In genomic region chr2:161166681-161167080, GRCm38 (mm10) we compare ENCODE assay signal across 19 mouse cellular contexts. TPM values are rescaled to one million over a fixed set of nuclear protein-coding genes. Genes with fewer than 3 reads are reported as not detected.
DNase-seq lines count a peak whose midpoint lies in the region; ATAC-seq and TF ChIP-seq lines count a peak whose summit lies in the region.
"Had no signal": no experiment of that assay in that cellular context is flagged by ENCODE, and none has a peak within 500 bp of the region (broad histone marks: within the 10 kb centered on the region; RNA-seq: fewer than 3 reads in every experiment).

No protein-coding gene starts in this region.

- ATAC-seq in hindbrain, embryonic 13.5 days (ENCODE audit: low FRiP score), result no peak
- ATAC-seq: forebrain, embryonic 16.5 days; inflammation-experienced regulatory T-cells, adult 6 months had no signal

- WGBS in hindbrain, embryonic 10.5 days, result 13% methylated on average over 3 of the region's 3 CpGs
- WGBS in hindbrain, embryonic 13.5 days, result 7% methylated on average over 3 of the region's 3 CpGs

- TF ChIP-seq EP300 in CH12.LX (IDR thresholded peaks at IDR 0.05; ENCODE audit: low read length), result no peak

- no peak for TF ChIP-seq POLR2A in CH12.LX (IDR thresholded peaks at IDR 0.05; ENCODE audit: low read depth, low read length)

- H3K4me3 ChIP-seq in hindbrain, embryonic 10.5 days, result no peak overlapping the region
- no peak overlapping the region for H3K4me3 ChIP-seq in hindbrain, embryonic 13.5 days
- H3K4me3 ChIP-seq in CH12.LX (replicated peaks in 1 of 3; ENCODE audit: low read depth in 2 of 3, low read length in 2 of 3, poor library complexity in 1 of 3) (no peak overlapping the region), ES-E14 (ENCODE audit: insufficient read depth in 1 of 2, low read depth in 1 of 2, low read length in 2 of 2, poor library complexity in 1 of 2, severe bottlenecking in 1 of 2) (no peak overlapping the region)
- H3K4me3 ChIP-seq: forebrain, embryonic 10.5 days; heart, embryonic 15.5 days; layer of hippocampus, adult 2 months had no signal

- TF ChIP-seq RAD21 in CH12.LX (IDR thresholded peaks at IDR 0.05; ENCODE audit: low read depth, low read length), result no peak

- in situ Hi-C loops in CH12.LX (cut with MboI; ENCODE audit: low pct_ligation_motif_present, low pct_unique_long_range_greater_than_20kb, low sequenced_read_pairs) (no loop called here), ES-E14 (cut with MboI; ENCODE audit: low sequenced_read_pairs in 2 of 2, unreplicated experiment in 2 of 2) (no loop called here)

- H3K4me2 ChIP-seq in hindbrain, embryonic 13.5 days, result no peak overlapping the region
- no peak overlapping the region for H3K4me2 ChIP-seq in CH12.LX (ENCODE audit: insufficient read depth, low read depth, poor library complexity, severe bottlenecking)
- H3K4me2 ChIP-seq: heart, embryonic 15.5 days had no signal

- no peak overlapping the region for H3K27ac ChIP-seq in hindbrain, embryonic 10.5 days
- H3K27ac ChIP-seq in hindbrain, embryonic 13.5 days, result no peak overlapping the region
- H3K27ac ChIP-seq in CH12.LX (ENCODE audit: insufficient read depth, low read depth), result no peak overlapping the region
- peak overlapping the region; percentile 37 for H3K27ac ChIP-seq in ES-E14 (ENCODE audit: insufficient read depth, low read depth, low read length, poor library complexity, severe bottlenecking)
- H3K27ac ChIP-seq: forebrain, embryonic 10.5 days; heart, embryonic 15.5 days; layer of hippocampus, adult 2 months had no signal

- peak; percentile 3 for DNase-seq in hindbrain, embryonic 10.5 days (ENCODE audit: low spot score)
- DNase-seq in CH12.LX (ENCODE audit: extremely low read depth), result no peak
- DNase-seq in ES-E14 (ENCODE audit: low read depth, low spot score), result no peak
- peak; percentile 37 for DNase-seq in mesoderm, embryonic 11.5 days (ENCODE audit: low read depth, low spot score)
- no peak for DNase-seq in adrenal gland, adult 8-10 months
- no peak for DNase-seq in kidney, adult 9 months
- DNase-seq: adrenal gland, adult 2 months; cerebellum, adult 2 months; cerebellum, postnatal 36 days; heart, postnatal 4 days; kidney, adult 18-20 months; kidney, postnatal 10 days; lung, postnatal 4 days had no signal

- no peaks in the 10 kb centered on the region for H3K79me2 ChIP-seq in CH12.LX (replicated peaks; ENCODE audit: control insufficient read depth, extremely low read depth, insufficient read depth, poor library complexity, severe bottlenecking)

- TF ChIP-seq CTCF in CH12.LX (conservative IDR thresholded peaks at IDR 0.05 in 1 of 2, IDR thresholded peaks at IDR 0.05 in 1 of 2; ENCODE audit: low read depth in 2 of 2, low read length in 2 of 2), result no peak

- H3K4me1 ChIP-seq in hindbrain, embryonic 10.5 days (replicated peaks), result peaks cover 8% of the 10 kb centered on the region
- H3K4me1 ChIP-seq in hindbrain, embryonic 13.5 days (replicated peaks), result peaks cover 7% of the 10 kb centered on the region
- H3K4me1 ChIP-seq in CH12.LX (ENCODE audit: control insufficient read depth in 1 of 2, insufficient read depth in 2 of 2) (peaks cover 7 to 9% of the 10 kb centered on the region in 2 experiments; a peak in 3 of 4 replicates), ES-E14 (ENCODE audit: control insufficient read depth in 2 of 2, insufficient read depth in 2 of 2, low read length in 2 of 2, poor library complexity in 1 of 2) (peaks cover 0 to 18% of the 10 kb centered on the region in 2 experiments; a peak in 1 of 4 replicates)
- H3K4me1 ChIP-seq: heart, embryonic 15.5 days had no signal

- no peaks in the 10 kb centered on the region for H3K9me3 ChIP-seq in hindbrain, embryonic 10.5 days
- no peaks in the 10 kb centered on the region for H3K9me3 ChIP-seq in hindbrain, embryonic 13.5 days
- H3K9me3 ChIP-seq in CH12.LX (replicated peaks; ENCODE audit: low read length) (no peaks in the 10 kb centered on the region), ES-E14 (ENCODE audit: control insufficient read depth, insufficient read depth, low read depth, low read length) (no peaks in the 10 kb centered on the region)
- H3K9me3 ChIP-seq: forebrain, embryonic 10.5 days; heart, embryonic 15.5 days had no signal

- no peaks in the 10 kb centered on the region for H3K36me3 ChIP-seq in hindbrain, embryonic 10.5 days
- no peaks in the 10 kb centered on the region for H3K36me3 ChIP-seq in hindbrain, embryonic 13.5 days
- H3K36me3 ChIP-seq in CH12.LX (replicated peaks in 1 of 2; ENCODE audit: control insufficient read depth in 1 of 2, insufficient read depth in 1 of 2, low read length in 1 of 2) (no peaks in the 10 kb centered on the region), ES-E14 (ENCODE audit: control insufficient read depth, insufficient read depth, low read length, poor library complexity, severe bottlenecking) (no peaks in the 10 kb centered on the region)
- H3K36me3 ChIP-seq: forebrain, embryonic 10.5 days; heart, embryonic 15.5 days had no signal

- dilution Hi-C loops in CH12.LX (cut with MboI; ENCODE audit: extremely low pct_ligation_motif_present, extremely low pct_unique_long_range_greater_than_20kb, low sequenced_read_pairs), result no loop called here

- H3K9ac ChIP-seq in hindbrain, embryonic 13.5 days, result no peak overlapping the region
- no peak overlapping the region for H3K9ac ChIP-seq in CH12.LX (ENCODE audit: insufficient read depth, low read depth)
- H3K9ac ChIP-seq in ES-E14 (ENCODE audit: insufficient read depth, low read depth, low read length, poor library complexity, severe bottlenecking), result no peak overlapping the region
- H3K9ac ChIP-seq: heart, embryonic 15.5 days had no signal

- no peaks in the 10 kb centered on the region for H3K27me3 ChIP-seq in hindbrain, embryonic 10.5 days (ENCODE audit: insufficient read depth, poor library complexity, severe bottlenecking)
- no peaks in the 10 kb centered on the region for H3K27me3 ChIP-seq in hindbrain, embryonic 13.5 days
- no peaks in the 10 kb centered on the region for H3K27me3 ChIP-seq in CH12.LX (replicated peaks)
- H3K27me3 ChIP-seq: heart, embryonic 15.5 days had no signal

TF ChIP-seq in CH12.LX, 34 proteins besides CTCF, POLR2A, EP300 and RAD21:
- no peak for TF ChIP-seq ZKSCAN1 (IDR thresholded peaks at IDR 0.05; ENCODE audit: borderline replicate concordance, low read depth, low read length)
- TF ChIP-seq ZC3H11A (IDR thresholded peaks at IDR 0.05; ENCODE audit: low read depth, low read length), result no peak
- peak; percentile 37; the same call in 1 of the 2 replicates for TF ChIP-seq IRF4 (IDR thresholded peaks at IDR 0.05; ENCODE audit: low read depth, low read length)

TF ChIP-seq in ES-E14, 5 proteins besides CTCF, POLR2A, EP300 and RAD21:
- TF ChIP-seq ZC3H11A (IDR thresholded peaks at IDR 0.05; ENCODE audit: borderline replicate concordance, low read depth, low read length), result no peak

RNA-seq across cellular contexts. Expression of gene Chd6, which starts 57.8 kb away (rescaled TPM):
- 25.9 and 29.5 TPM in 2 replicates for polyA plus RNA-seq in hindbrain, embryonic 10.5 days (2016; fragmentation: Nextera tagmentation; extraction: Ambion mirVana)
- 38.5 and 40.2 TPM in 2 replicates for polyA plus RNA-seq in hindbrain, embryonic 13.5 days (2015; fragmentation: Nextera tagmentation; extraction: Ambion mirVana)
- 17.1 and 19.7 TPM in 2 replicates for total RNA-seq in CH12.LX (2012; rRNA removed)
- 9.4 and 10.8 TPM in 2 replicates for total RNA-seq in CH12.LX (2014; rRNA removed)
- polyA plus RNA-seq in CH12.LX (2012; ENCODE audit: insufficient read length, low read depth), result 12.9 and 14.0 TPM in 2 replicates
- 50.7 and 64.7 TPM in 2 replicates for total RNA-seq in ES-E14 (2012; rRNA removed)
- total RNA-seq in adrenal gland, adult 8-10 months (2022), result 10 to 100 TPM; 33.5 to 67.6 (median 45.5) TPM

Comparison
In these comparisons a context has a peak if more than half of its experiments do, and no peak if none do; other contexts are left out.
1. DNase-seq: peak in hindbrain, embryonic 10.5 days (single experiment) and mesoderm, embryonic 11.5 days (single experiment); none in CH12.LX (single experiment), ES-E14 (single experiment), adrenal gland, adult 8-10 months (single experiment) and kidney, adult 9 months (single experiment).